Mouse (Mus musculus) G1E-ER4 (cell line): ENCODE results near the gene Btbd7. TPM values are rescaled to one million over a fixed set of nuclear protein-coding genes. Genes with fewer than 3 reads are reported as not detected.

ENCODE experiments used
- GATA1 ChIP-seq: IDR thresholded peaks from one replicate; pipeline ENCODE4 v1.8.0; 2012; ENCODE audit warnings: low read length, inconsistent platforms
- polyA plus RNA-seq: library from polyadenylated mRNA; stranded (reverse); fragments of >175 nt; gene quantifications from 2 replicates; pipeline ENCODE4 v1.2.3, GENCODE M21; 2012

Btbd7 gene
- polyA plus RNA-seq, 1 experiment: 3.3 TPM

- TF ChIP-seq GATA1: no peak
Measured at GRCm38 (mm10) chr12:102757055-102757688, 121.1 kb downstream of the Btbd7 start.

- TF ChIP-seq GATA1: no peak
Measured at GRCm38 (mm10) chr12:102756304-102756703, 122.0 kb downstream of the Btbd7 start.

GRCm38 (mm10) chr12:102748256-102748655 lies 130.0 kb downstream of the Btbd7 start:
- TF ChIP-seq GATA1: no peak

GRCm38 (mm10) chr12:102744839-102745238 lies 133.4 kb downstream of the Btbd7 start:
- TF ChIP-seq GATA1: peak; percentile 59

GRCm38 (mm10) chr12:102743589-102744574 lies 134.4 kb downstream of the Btbd7 start, which contains the start of the genes Moap1 and Tmem251:
Gene Moap1, minus strand, starts transcription at chr12:102743661.
Gene Tmem251, plus strand, starts transcription at chr12:102743762.
- TF ChIP-seq GATA1: no peak

GRCm38 (mm10) chr12:102743036-102743588 lies 135.2 kb downstream of the Btbd7 start:
- TF ChIP-seq GATA1: no peak

GRCm38 (mm10) chr12:102742056-102742455 lies 136.2 kb downstream of the Btbd7 start:
- no peak for TF ChIP-seq GATA1

GRCm38 (mm10) chr12:102740285-102740684 lies 138.0 kb downstream of the Btbd7 start:
- TF ChIP-seq GATA1: no peak

- no peak for TF ChIP-seq GATA1
Measured at GRCm38 (mm10) chr12:102739096-102739495, 139.2 kb downstream of the Btbd7 start.

GRCm38 (mm10) chr12:102733381-102733780 lies 144.9 kb downstream of the Btbd7 start:
- no peak for TF ChIP-seq GATA1

- TF ChIP-seq GATA1: no peak
Measured at GRCm38 (mm10) chr12:102730798-102731619, 147.3 kb downstream of the Btbd7 start.

Other genes with a start within 250 kb of the Btbd7 start
- gene Itpk1, start 173.5 kb downstream of the Btbd7 start, polyA plus RNA-seq: 3.1 and 5.0 TPM in 2 replicates
- gene Moap1, start 134.8 kb downstream of the Btbd7 start, polyA plus RNA-seq: 2.3 and 2.4 TPM in 2 replicates
- gene Tmem251, start 134.7 kb downstream of the Btbd7 start, polyA plus RNA-seq: 2.0 and 2.9 TPM in 2 replicates
- 3.3 and 7.3 TPM in 2 replicates for gene Gm28051, start 120.7 kb downstream of the Btbd7 start, polyA plus RNA-seq
- gene Gon7, start 120.7 kb downstream of the Btbd7 start, polyA plus RNA-seq: 10.4 and 15.7 TPM in 2 replicates
- 32.6 and 47.1 TPM in 2 replicates for gene Ubr7, start 120.5 kb downstream of the Btbd7 start, polyA plus RNA-seq
- gene Gm20604, start 119.8 kb downstream of the Btbd7 start, polyA plus RNA-seq: 3.0 and 3.3 TPM in 2 replicates
- gene Cox8c, start 20.8 kb upstream of the Btbd7 start, polyA plus RNA-seq: not detected in 2 replicates
- not detected in 2 replicates for gene Unc79, start 70.4 kb upstream of the Btbd7 start, polyA plus RNA-seq